Mouse (Mus musculus) brain, embryonic 14.5 days (tissue): ENCODE results near the gene Wbp1.

Experiments
- CTCF ChIP-seq: fragments of 200-500 bp; IDR thresholded peaks from 2 replicates; pipeline ENCODE4 v1.5.1; 2012; ENCODE audit warnings: inconsistent platforms, mild to moderate bottlenecking, moderate library complexity, borderline replicate concordance; ENCODE audit not compliant: insufficient read depth, insufficient read length; ENCODE audit errors: extremely low read depth
- POLR2A ChIP-seq: fragments of 200-500 bp; IDR thresholded peaks from 2 replicates; pipeline ENCODE4 v1.6.1; 2012; ENCODE audit warnings: mild to moderate bottlenecking, inconsistent platforms, borderline replicate concordance; ENCODE audit not compliant: poor library complexity, insufficient read depth, insufficient read length, severe bottlenecking; ENCODE audit errors: extremely low read depth

GRCm38 (mm10) chr6:83115682-83116372, 5.5 kb downstream of the Wbp1 start:
- TF ChIP-seq CTCF (no peak), POLR2A (no peak)
